Mouse (Mus musculus) ovary, adult 10 weeks (tissue): ENCODE results near the gene Gm8138. TPM values are rescaled to one million over a fixed set of nuclear protein-coding genes. Genes with fewer than 3 reads are reported as not detected.

Source experiments
- polyA plus RNA-seq: library from polyadenylated mRNA; stranded (reverse); fragments of 350-450 nt; fragmentation: Illumina TruSeq; extraction: RNeasy Lipid Tissue Mini Kit (QIAGEN cat#74804); gene quantifications from one replicate; pipeline ENCODE4 v1.2.3, GENCODE M21; 2014

Gene Gm8138
- not detected for polyA plus RNA-seq

DNA sequence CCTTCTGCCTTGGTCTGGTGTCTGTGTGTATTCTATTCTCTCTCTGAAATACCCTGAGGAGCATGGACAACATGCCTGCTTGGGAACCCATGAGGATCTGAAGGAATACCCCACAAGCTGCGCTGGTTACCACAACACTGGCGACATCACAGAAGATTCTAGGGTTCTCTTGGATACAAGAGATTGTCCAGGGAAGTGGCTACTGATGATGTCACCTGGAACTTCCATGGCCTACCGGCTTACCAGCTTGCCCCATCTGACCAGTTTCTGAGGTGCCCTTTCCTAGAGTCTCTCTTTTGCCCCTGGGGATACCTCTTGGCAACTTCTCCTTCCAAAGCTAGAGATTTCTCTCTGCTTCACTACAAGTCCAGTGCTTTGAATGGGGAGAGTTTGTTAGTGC, at the start of gene Gm8138:
Gm8138 (minus strand) TSS at position 101 of the 400 bp plus-strand sequence.

Other genes starting within 250 kb of the Gm8138 start
- not detected for gene Gm7233, start 236.5 kb downstream of the Gm8138 start, polyA plus RNA-seq
- gene Gm8122, start 181.0 kb downstream of the Gm8138 start, polyA plus RNA-seq = not detected
- not detected for gene Gm8126, start 157.7 kb downstream of the Gm8138 start, polyA plus RNA-seq
- gene Gm9732, start 141.3 kb downstream of the Gm8138 start, polyA plus RNA-seq = not detected
- gene Gm8127, start 122.5 kb downstream of the Gm8138 start, polyA plus RNA-seq = not detected
- gene 1700001F09Rik, start 68.5 kb downstream of the Gm8138 start, polyA plus RNA-seq = not detected
- gene Gm5799, start 127.2 kb upstream of the Gm8138 start, polyA plus RNA-seq = not detected
- gene Gm17654, start 162.8 kb upstream of the Gm8138 start, polyA plus RNA-seq = not detected
- not detected for gene Gm10375, start 191.7 kb upstream of the Gm8138 start, polyA plus RNA-seq